Mouse (Mus musculus): Measurements from ENCODE around the gene Muc1. TPM values are rescaled to one million over a fixed set of nuclear protein-coding genes. Genes with fewer than 3 reads are reported as not detected.

Muc1 gene
- total RNA-seq, 2 experiments from 2014 or later: not detected

DNA sequence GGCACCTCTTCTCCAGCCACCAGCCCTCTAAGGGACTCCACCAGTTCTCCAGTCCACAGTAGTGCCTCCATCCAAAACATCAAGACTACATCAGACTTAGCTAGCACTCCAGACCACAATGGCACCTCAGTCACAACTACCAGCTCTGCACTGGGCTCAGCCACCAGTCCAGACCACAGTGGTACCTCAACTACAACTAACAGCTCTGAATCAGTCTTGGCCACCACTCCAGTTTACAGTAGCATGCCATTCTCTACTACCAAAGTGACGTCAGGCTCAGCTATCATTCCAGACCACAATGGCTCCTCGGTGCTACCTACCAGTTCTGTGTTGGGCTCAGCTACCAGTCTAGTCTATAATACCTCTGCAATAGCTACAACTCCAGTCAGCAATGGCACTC, 1.7 kb downstream of the Muc1 start:
- no peak for ATAC-seq (replicated peaks; ENCODE audit: low FRiP score, low TSS enrichment, poor library complexity, severe bottlenecking)

DNA sequence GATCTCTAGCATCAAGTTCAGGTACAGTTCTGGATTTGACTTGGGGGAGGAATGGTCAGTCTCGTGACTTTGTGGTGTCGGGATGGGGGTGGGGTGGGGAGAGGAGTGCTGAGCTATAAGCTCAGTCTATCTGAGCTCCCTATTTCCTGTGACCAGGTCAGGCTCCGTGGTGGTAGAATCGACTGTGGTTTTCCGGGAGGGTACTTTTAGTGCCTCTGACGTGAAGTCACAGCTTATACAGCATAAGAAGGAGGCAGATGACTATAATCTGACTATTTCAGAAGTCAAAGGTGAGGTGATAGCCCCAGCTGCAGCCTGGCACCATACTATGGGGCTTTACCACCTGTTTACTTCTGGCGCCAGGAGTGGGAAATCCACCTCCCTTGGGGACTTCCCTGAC, 2.5 kb downstream of the Muc1 start:
- ATAC-seq (replicated peaks; ENCODE audit: low FRiP score, low TSS enrichment, poor library complexity, severe bottlenecking): no peak

DNA sequence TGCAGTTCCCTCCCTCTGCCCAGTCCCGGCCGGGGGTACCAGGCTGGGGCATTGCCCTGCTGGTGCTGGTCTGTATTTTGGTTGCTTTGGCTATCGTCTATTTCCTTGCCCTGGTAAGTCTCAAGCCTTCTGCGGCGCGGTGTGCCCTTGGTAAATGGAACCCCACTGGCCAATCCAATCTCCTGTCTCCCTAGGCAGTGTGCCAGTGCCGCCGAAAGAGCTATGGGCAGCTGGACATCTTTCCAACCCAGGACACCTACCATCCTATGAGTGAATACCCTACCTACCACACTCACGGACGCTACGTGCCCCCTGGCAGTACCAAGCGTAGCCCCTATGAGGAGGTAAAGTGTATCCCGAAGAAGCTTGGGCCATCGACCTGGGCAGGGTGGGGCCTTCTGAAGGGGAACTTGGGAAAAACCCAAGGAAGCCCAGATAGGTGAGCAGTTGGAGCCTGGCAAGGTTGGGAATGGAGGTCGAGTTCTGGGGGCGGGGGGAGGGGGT, 3.0 kb downstream of the Muc1 start:
- no peak for ATAC-seq (replicated peaks; ENCODE audit: low FRiP score, low TSS enrichment, poor library complexity, severe bottlenecking)

DNA sequence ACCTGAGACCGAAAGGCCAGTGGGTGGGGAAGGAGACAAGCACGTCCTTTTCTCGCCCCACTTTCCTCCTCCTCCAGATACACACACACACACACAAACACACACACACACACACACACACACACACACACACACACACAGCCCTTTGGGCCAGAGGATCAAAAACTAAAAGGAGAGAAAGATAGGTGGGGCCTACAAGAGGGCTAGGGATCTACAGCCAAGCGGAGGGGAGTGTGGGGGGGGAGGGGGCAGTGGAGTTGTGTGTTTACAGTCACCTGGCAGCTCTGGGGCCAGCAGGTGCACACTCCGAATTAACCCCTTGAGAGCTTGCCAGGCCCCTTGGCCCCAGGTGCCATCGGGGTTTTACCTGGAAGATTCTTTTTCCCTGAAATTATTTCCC, 3.8 kb downstream of the Muc1 start:
- ATAC-seq (replicated peaks; ENCODE audit: low FRiP score, low TSS enrichment, poor library complexity, severe bottlenecking): no peak

DNA sequence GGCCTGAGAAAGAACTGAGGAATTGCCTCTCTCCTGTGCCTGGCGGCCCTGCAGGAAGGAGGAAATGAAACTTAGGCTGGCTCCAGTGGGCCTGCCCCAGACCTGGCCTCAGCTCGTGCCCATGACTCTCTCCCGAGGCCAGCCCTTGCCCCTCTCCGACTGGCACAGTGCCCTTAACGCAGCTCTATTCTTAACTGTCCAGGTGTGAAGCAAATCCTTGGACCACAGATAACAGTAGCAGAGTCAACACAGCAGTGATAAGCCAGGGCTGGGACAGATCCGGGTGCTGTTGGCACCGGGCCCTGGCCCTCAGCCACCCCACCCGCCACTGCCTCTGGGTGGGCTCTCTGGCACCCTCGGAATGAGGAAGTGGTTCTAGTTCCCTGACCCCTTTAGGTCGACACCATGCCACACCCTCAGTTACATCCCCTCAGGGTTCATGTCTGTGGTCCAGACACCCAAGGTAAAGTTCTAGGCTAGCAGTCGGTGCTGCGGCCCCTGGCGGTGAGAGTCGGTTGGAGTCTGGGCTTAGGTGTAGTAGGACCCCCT, 4.8 kb downstream of the Muc1 start:
- ATAC-seq (replicated peaks; ENCODE audit: low FRiP score, low TSS enrichment, poor library complexity, severe bottlenecking): peak; percentile 52

DNA sequence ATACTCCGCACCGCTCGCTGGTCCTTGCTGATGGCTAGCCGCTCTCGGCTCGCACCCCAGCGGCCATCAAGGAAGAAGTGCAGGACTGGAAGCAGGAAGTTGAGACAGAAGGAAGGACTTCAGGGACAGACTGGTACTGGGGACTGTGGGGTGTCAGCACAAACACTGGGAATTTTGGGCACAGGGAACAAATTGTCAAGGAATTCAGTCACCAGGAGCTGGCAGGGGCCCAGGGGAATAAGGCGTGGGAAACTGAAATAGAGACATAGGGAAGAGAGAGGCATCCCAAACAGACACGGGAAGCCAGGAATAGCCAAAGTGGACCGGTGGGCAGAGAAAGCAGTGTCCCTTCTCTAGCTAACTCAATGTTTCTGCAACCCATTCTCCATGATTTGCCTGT, 7.7 kb downstream of the Muc1 start:
- ATAC-seq (replicated peaks; ENCODE audit: low FRiP score, low TSS enrichment, poor library complexity, severe bottlenecking): no peak

DNA sequence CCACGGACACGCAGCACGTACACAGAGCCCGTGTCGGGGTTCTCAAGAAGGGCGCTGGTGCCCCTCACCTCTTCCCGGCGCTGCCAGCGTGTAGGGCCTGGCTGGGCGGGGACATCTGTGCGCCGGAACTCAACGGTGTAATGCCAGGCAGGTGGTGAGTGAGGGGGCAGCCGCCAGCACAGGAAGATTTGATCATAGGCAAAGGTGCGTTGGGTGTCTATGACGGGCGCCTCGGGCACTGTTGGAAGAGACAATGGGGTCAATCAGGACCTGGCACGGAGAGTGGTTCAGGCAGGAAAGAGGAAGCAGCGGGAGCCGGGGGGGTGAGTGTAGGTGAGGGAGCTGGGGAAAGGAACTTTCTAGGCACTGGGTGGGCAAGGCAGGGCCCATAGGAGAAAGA, 8.8 kb downstream of the Muc1 start:
- ATAC-seq (replicated peaks; ENCODE audit: low FRiP score, low TSS enrichment, poor library complexity, severe bottlenecking): no peak

DNA sequence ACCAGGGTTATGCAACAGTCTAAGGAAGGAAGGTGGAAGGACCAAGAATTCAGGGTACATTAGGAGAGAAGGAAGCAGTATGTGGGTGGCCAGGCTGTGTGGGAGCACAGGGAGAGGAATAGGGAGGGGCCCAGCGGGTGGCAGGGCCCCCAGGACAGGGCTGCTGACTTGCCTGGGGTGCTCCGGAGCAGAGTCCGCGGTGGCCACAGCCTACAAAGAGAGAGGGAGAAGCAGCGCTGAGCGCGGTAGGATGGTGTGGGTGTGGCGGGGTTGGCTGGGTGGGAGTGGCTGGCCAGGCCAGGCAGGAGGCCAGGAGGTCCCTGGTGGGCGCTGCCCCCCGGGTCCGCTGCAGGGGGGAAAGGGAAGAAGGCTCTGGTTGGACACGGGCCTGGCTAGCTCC, 9.6 kb downstream of the Muc1 start:
- no peak for ATAC-seq (replicated peaks; ENCODE audit: low FRiP score, low TSS enrichment, poor library complexity, severe bottlenecking)

DNA sequence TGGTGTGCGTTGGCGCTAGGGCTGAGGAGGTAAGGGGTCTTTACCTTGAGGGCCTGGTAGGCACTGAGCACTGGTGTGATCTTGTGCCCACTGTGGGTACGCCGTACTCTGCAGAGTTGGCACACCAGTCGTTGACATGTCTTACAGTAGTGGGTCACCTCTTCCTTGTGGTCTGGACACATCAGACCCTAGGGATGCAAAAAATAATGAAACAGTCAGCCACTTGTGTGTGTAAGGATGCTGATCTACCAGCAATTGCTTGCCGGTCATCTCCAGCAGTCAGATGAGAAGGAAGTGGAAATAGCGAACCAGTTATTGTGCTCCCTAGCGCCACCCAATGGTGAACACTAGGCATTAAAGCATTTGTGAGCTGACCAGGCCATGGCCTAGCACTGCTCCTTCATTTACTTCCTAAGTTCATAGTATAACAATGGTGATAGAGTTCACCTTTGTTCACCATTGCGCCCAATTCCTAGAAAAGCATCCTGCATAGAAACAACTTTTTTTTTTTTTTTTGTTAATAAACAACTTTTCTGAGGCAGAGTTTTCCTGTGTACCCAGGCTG, 13.6 kb downstream of the Muc1 start:
- ATAC-seq (replicated peaks; ENCODE audit: low FRiP score, low TSS enrichment, poor library complexity, severe bottlenecking): no peak

DNA sequence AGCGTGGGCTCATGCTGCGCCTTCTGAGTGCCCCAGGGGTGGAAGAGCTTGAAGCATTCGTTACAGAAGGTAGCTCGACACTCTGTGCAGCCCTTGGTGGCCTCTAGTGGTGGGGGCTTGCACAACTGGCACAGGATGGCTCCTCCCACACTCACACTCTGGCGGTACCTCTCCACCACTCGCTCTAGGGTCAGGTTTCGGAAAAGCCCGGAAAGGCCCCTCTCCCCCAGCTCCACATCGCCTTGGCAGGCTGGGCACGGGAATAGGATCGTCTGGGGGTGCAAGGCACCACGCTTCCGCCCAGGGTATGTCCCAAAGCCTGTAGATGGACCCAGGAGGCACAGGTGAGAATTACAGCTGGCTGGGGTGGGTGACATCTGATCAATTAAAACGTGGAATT, 14.8 kb downstream of the Muc1 start:
- ATAC-seq (replicated peaks; ENCODE audit: low FRiP score, low TSS enrichment, poor library complexity, severe bottlenecking): peak; percentile 76

DNA sequence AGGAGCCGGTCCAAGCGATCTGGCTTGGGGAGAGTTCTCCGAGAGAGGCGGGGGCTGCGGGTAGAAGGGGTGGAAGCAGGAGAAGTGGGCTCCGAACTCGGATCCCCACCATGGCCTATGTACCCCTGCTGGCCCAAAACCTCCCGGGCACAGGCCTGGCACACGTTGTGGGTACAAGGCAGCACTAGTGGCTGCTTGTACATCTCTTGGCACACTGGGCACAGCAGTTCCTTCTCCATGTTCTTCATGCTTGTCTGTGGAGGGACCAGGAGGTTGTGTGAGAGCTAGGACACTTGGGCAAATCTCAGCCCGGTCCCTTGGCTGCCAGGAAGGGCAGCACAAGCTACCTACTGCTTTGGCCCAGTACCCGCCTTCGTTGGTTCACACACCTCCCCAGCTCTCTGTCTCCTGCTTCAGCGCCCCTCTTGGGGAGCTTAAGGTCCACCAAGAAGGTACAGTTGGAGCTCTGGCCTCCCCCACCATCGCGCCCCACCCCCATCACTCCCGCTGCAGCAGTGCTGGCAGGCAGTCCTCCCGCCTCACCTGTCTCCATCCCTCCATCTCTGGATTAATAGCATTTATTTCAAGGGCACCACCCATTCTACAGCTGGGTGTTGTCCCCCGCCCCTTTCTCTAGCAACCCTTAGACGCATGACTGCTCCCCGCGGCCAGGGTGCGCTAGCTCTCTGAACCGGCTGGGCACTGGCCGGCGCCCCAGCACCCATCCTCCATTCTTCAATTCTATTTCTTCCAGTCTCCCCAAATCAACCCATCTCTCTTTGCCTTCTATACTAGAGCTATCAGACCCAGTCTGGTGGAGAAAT, 15.5 kb downstream of the Muc1 start:
- no peak for ATAC-seq (replicated peaks; ENCODE audit: low FRiP score, low TSS enrichment, poor library complexity, severe bottlenecking)

DNA sequence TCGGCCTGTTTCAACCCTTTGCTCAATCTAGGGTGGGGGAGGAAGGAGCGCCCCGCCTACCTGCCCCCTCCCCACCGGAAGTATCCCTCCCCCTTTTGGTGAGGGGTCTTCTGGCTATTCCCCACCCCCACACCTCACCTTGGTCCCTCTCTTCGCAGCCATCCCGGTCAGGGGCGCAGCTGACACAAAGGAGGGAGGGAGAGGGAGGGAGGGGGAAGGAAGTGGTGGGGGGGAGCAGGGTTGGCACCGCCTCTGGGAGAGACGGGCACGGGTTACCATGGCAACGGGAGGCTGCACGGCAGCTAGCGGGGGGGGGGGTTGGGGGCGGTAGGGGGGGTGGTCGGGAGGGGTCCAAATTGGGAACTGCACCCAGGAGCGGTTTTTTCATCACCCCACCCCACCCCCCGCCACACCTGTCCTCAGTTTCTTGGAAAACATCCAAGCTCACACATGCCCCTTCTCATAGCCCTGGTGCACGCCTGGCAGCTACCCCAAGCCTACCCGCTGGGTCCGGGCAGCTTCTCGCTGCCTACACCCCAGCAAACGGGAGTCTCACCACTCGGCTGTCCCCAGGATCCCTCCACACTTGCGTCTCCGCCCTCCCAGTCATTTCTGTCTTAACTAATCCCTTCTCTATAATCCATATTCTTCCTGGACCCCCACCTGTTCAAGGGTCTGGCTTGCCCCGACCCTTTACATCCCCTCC, 16.3 kb downstream of the Muc1 start:
- no peak for ATAC-seq (replicated peaks; ENCODE audit: low FRiP score, low TSS enrichment, poor library complexity, severe bottlenecking)

DNA sequence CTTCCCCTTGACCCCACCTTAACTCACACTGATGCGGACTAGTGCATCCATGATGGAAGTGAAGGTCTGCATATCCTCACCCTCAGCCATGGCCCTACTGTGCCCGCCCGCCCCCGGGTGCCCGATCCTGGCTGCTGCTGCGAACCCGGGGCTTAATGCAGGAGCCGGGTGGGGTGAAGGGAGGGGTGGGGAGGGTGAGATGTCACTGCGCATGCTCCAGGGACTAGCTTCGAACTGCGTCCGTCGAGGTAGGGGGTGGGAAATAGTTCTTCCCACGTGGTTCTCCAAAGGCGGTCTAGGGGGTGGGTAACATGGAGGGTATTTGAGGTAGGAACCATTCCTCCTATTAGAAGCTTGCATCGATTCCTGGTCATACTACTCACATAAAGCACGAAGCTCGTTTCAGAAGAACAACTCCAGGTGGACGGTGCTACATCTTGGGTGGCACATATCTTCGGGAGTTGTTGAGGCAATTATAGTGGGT, 16.9 kb downstream of the Muc1 start, which contains the start of gene Krtcap2:
Gene Krtcap2 (plus strand): TSS at position 279 of the 484 bp plus-strand sequence.
- no peak for ATAC-seq (replicated peaks; ENCODE audit: low FRiP score, low TSS enrichment, poor library complexity, severe bottlenecking)

DNA sequence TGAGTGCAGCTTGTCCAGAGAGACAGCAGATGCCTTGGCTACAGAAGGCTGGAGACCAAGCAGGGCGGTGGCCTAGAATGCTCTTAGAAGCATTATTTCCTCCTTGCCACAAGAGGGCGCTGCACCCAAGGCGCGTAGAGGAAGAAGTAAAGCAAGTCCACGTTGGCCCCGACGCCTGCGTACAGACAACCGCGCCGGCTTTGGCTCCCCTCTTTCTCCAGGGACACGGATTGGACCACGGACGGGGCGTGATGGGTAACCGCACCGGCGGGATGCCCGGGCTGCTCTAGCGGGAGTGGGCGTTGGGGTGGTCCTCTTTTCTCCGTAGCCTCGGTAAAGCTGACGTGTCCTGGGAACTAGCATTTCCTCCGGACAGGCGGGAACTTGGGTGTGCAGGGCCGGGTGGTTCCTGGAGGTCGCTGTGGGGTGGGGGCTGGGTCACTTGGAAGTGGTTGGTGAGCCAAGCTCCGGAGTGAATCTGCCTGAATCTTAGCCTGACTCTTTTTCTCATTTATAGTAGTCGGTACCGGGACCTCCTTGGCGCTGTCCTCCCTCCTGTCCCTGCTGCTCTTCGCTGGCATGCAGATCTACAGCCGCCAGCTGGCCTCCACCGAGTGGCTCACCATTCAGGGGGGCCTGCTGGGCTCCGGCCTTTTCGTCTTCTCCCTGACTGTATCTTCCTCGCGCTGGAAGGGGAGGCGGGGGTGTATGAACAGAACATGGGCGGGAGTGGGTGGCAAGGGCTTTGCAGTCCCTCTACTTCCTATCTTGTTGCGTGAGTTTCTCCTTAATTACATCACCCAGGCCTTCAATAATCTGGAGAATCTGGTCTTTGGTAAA, 17.6 kb downstream of the Muc1 start, which contains the start of gene Trim46:
Gene Trim46 (minus strand): TSS at position 49 of the 840 bp plus-strand sequence.
- peak; percentile 68 for ATAC-seq (replicated peaks; ENCODE audit: low FRiP score, low TSS enrichment, poor library complexity, severe bottlenecking)

DNA sequence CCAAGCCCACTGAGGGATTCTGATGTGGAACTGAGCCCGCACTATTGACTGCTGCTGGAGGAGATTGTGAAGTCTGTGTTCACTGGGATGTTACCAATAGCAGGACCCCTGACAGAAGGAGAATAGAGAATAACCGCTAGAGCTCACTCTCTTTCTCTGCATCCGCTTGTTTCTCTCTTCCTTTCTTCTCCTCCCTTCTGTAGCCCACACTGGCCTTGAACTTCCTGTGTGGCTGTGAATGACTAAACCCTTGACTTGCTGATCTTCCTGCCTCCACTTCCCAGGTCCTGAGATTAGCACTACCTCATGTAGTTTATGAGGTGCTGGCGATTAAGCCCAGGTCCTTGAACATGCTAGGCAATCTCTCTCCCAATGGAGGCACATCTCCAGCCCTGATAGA, 18.6 kb downstream of the Muc1 start:
- ATAC-seq (replicated peaks; ENCODE audit: low FRiP score, low TSS enrichment, poor library complexity, severe bottlenecking): no peak

DNA sequence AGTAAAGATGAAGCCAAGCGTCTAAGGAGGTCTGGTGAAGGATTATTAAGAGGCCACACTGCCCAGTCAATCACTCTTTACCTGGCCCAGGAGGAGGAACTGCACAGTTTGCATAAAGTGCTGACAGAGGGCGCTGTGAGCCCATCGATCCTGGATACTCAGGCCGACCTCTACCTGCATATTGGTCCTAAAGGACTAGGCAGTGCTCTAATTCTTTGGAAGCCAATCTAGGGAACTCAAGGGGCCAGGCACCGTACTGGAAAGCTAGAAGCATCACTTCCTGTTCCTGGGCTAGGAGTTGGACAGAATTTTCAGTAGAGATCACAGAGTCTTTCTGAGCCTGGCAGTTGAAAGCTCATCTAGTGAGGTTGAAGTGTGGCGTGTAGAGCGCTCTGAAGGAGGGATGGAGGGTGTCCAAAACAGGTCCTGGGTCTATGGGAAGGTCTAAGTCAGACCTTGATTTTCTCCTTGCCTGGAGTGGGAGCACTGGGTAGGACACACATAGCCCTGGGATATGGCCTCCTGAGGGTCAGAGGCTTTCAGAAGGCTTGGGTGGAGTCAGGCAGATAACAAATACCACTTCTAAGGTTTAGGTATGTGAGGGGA, 21.7 kb downstream of the Muc1 start:
- ATAC-seq (replicated peaks; ENCODE audit: low FRiP score, low TSS enrichment, poor library complexity, severe bottlenecking): no peak

DNA sequence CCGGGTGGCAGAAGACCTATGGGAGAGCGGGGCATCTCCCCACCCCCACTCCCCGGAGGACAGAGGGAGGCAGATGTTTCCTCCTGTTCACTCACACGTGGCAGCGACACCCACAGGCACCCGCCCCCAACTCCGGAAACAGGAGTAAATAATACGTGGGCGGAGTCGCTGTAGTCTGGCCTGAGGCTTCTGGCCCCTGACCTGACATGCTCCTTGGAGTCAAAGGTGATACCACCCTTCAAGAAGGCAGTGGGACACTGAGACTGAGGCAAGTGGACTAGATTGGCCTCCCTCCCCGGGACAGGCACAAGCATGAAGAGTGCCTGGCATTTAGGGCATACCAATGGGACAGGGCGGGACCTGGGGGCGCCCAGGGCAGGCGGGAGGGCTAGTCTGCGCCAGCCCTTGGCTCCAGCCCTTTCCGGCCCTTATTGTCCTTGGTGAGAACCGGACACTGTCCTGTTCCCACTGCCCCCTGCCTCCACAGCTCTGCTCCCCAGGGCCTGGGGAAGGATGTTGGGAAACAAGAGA, 22.6 kb downstream of the Muc1 start:
- 0 out of 2 replicates have a peak, but pooled peaks have one; percentile 14 for ATAC-seq (replicated peaks; ENCODE audit: low FRiP score, low TSS enrichment, poor library complexity, severe bottlenecking)

DNA sequence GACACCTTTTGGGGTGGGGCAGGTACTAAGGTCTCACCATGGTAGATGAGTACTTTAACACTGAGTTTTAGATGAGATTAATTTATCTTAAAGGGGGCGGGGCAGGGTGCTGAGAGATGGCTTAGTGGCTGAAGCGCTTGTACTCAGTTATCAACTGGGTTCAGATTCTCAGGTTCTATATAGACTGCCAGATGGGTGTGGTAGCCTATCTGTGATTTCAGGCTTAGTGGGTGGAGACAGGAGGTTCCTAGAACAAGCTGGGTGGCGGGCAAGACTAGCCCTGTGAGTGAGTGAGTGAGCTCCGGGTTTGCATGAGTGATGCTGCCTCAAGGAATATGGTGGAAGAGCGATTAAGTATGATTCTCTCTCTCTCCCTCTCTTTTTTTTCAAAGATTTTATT, 26.1 kb downstream of the Muc1 start:
- 0 out of 2 replicates have a peak, but pooled peaks have one; percentile 35 for ATAC-seq (replicated peaks; ENCODE audit: low FRiP score, low TSS enrichment, poor library complexity, severe bottlenecking)
